Mouse (Mus musculus) Patski (cell line): ENCODE data around the gene Spx. TPM values are rescaled to one million over a fixed set of nuclear protein-coding genes. Genes with fewer than 3 reads are reported as not detected.

Experiments
- ATAC-seq: fragments of 100-300 bp; one replicate; pipeline ENCODE4 v1.8.0; 2021
- CTCF ChIA-PET: fragments of 350-600 bp; sonication (Branson Sonifier 250); formaldehyde crosslinking; loops from one replicate; lab custom pipeline; 2022; ENCODE audit warnings: inconsistent platforms; lab: Charles Lee
- POLR2A ChIA-PET: fragments of 350-600 bp; sonication (Branson Sonifier 250); formaldehyde crosslinking; loops from one replicate; lab custom pipeline; 2022; ENCODE audit warnings: antibody characterized with exemption, inconsistent platforms; lab: Charles Lee
- DNase-seq: peaks from one replicate; pipeline ENCODE4 v3.0.0-alpha.2; 2011; ENCODE audit warnings: low read depth, low spot score
- H3K27me3 ChIP-seq: fragments of 371-371 bp; one replicate; pipeline ENCODE4 v1.5.1; 2021
- CTCF ChIP-seq: fragments of 100-300 bp; IDR thresholded peaks from one replicate; pipeline ENCODE4 v1.5.1; 2021
- in situ Hi-C: fragments of 300-500 bp; cut with MboI; formaldehyde crosslinking; loops from 3 replicates; pipeline ENCODE4 v1.11.1; 2018; ENCODE audit warnings: low pct_unique_long_range_greater_than_20kb, mixed read lengths
- polyA plus RNA-seq: library from polyadenylated mRNA; unstranded; gene quantifications from one replicate; pipeline ENCODE4 v1.2.3, GENCODE M21; 2021

Gene Spx
- polyA plus RNA-seq = 0.06 TPM

- H3K27me3 ChIP-seq = no peaks in the 10 kb centered on the region
- TF ChIP-seq CTCF = no peak
- DNase-seq (no peak), ATAC-seq (no peak)
- in situ Hi-C loops = no loop called here
- CTCF ChIA-PET = interaction anchor here (1.0 to 1.1 kb wide), 3 partner anchors 24 to 373 kb away, joined by 3 read pairs; no protein-coding TSS in a partner anchor
- POLR2A ChIA-PET = no interaction called here
Observed at GRCm38 (mm10) chr6:142412906-142413491, at the start of gene Spx. Gene Spx (plus strand): TSS chr6:142413441.

- H3K27me3 ChIP-seq = no peaks in the 10 kb centered on the region
- no peak for DNase-seq
- ChIA-PET POLR2A (interaction anchor here (0.6 kb wide), 1 partner anchor 919 kb away, joined by 3 read pairs; no protein-coding TSS in a partner anchor), CTCF (interaction anchor here (1.0 to 1.5 kb wide), 3 partner anchors 16 to 105 kb away, joined by 4 to 5 read pairs (median 5); no protein-coding TSS in a partner anchor)
- in situ Hi-C loops = loop anchor here (5.0 to 25.0 kb wide), 2 partner anchors 151 to 796 kb away; partner anchors contain the start of gene Etnk1
- ATAC-seq = peak; percentile 78
- TF ChIP-seq CTCF = no peak
Observed at GRCm38 (mm10) chr6:142365742-142366472, 47.3 kb upstream of the Spx start.

GRCm38 (mm10) chr6:142366473-142367018 is 46.7 kb upstream of the Spx start:
- ChIA-PET POLR2A (interaction anchor here (0.6 to 1.3 kb wide), 2 partner anchors 10 to 21 kb away, joined by 3 read pairs; no protein-coding TSS in a partner anchor), CTCF (interaction anchor here (1.0 to 1.5 kb wide), 4 partner anchors 10 to 104 kb away, joined by 4 to 5 read pairs (median 5); no protein-coding TSS in a partner anchor)
- ATAC-seq = peak; percentile 7
- no peaks in the 10 kb centered on the region for H3K27me3 ChIP-seq
- no peak for DNase-seq
- no peak for TF ChIP-seq CTCF
- in situ Hi-C loops = loop anchor here (5.0 to 25.0 kb wide), 2 partner anchors 151 to 796 kb away; partner anchors contain the start of gene Etnk1

DNA sequence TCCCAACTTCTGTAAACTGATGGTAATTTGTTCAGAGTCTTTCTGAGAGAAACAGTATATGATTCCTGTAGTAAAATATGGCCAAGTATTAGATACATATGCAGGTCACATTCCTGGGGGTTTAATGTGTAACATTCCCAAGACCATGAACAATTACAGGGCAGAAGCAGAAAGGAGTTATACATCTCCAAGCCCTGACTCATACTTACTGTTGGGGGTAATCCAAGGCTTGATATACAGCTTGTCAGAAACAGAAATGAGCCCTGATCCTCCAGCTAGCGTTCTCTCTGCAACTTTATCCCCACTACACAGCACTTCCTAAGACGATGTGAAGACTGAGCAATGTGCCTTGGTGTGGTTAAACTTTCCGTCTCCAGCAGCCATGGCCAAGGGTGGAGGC is 45.7 kb upstream of the Spx start:
- no peaks in the 10 kb centered on the region for H3K27me3 ChIP-seq
- no peak for TF ChIP-seq CTCF
- ChIA-PET POLR2A (interaction anchor here (1.2 to 1.3 kb wide), 2 partner anchors 9 to 21 kb away, joined by 3 to 4 read pairs; no protein-coding TSS in a partner anchor), CTCF (interaction anchor here (1.4 kb wide), 1 partner anchor 9 kb away, joined by 5 read pairs; no protein-coding TSS in a partner anchor)
- in situ Hi-C loops = loop anchor here (5.0 to 25.0 kb wide), 2 partner anchors 150 to 795 kb away; partner anchors contain the start of gene Etnk1
- DNase-seq = no peak
- ATAC-seq = peak; percentile 55

DNA sequence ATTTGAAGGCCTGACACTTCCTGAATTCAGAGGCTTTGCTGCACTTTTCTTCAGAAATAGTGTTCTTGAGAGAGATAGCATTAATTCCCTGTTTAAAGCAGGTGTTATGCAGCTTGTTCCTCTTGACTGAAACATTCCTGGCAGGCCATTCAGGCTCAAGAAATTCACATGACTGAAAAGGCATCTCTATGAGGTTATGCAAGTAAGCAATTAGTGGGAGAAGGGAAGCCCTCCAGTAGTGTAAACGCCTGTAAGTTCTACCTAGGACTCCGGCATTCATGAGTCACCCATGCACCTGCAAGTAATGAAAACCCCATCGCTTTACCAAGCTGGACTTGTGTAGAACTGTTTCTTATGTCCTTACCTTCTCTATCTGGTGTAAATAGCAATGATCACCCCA is 43.7 kb upstream of the Spx start:
- no peak for TF ChIP-seq CTCF
- ChIA-PET POLR2A (interaction anchor here (0.7 kb wide), 1 partner anchor 207 kb away, joined by 3 read pairs; no protein-coding TSS in a partner anchor), CTCF (interaction anchor here (1.1 to 1.7 kb wide), 3 partner anchors 8 to 22 kb away, joined by 3 to 4 read pairs (median 3); no protein-coding TSS in a partner anchor)
- DNase-seq (no peak), ATAC-seq (peak; percentile 9)
- no peaks in the 10 kb centered on the region for H3K27me3 ChIP-seq
- in situ Hi-C loops = loop anchor here (5.0 to 25.0 kb wide), 2 partner anchors 148 to 793 kb away; partner anchors contain the start of gene Etnk1

GRCm38 (mm10) chr6:142377081-142377480 is 36.2 kb upstream of the Spx start:
- no peaks in the 10 kb centered on the region for H3K27me3 ChIP-seq
- DNase-seq (no peak), ATAC-seq (no peak)
- POLR2A ChIA-PET = no interaction called here
- CTCF ChIA-PET = interaction anchor here (1.3 to 1.7 kb wide), 5 partner anchors 7 to 100 kb away, joined by 3 to 5 read pairs (median 3); no protein-coding TSS in a partner anchor
- in situ Hi-C loops = no loop called here
- no peak for TF ChIP-seq CTCF

DNA sequence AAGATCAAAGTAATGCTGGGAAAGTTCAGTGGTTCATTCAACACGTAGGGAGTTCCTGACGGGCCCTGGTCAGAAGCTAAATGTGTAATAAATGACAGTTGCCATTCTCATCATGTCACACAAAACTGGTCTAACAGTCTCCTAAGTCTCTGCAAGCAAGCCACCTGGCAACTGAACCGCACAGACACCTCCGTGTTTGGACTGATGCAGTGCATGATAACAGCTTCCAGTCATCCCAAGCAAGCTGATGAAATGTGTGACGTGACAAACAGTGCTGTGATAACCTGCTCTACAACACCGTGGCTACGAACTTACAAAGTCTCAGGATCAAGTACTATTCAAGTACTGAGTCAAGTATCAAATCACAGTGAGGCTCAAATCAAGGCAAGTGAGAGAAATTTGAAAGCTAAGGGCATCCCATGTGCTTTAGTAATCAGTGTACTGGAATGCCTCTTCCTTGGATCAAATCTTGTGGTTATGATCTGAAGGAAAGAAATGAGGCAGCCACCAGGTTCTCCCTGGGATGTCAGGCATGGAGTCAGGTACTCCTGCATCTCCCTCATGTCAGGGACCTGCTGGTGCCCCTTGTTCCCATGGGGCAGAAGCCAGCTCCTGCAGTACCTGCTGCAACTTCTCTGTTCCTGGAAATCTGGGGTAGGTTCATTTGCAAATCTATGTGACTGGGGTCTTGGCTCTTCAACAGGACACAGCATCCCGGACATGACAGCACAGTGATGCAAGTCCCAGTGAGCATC is 34.5 kb upstream of the Spx start:
- no peaks in the 10 kb centered on the region for H3K27me3 ChIP-seq
- in situ Hi-C loops = no loop called here
- TF ChIP-seq CTCF = no peak
- POLR2A ChIA-PET = no interaction called here
- ATAC-seq (no peak), DNase-seq (no peak)
- CTCF ChIA-PET = interaction anchor here (0.7 to 1.7 kb wide), 2 partner anchors 9 to 80 kb away, joined by 3 to 4 read pairs; no protein-coding TSS in a partner anchor

GRCm38 (mm10) chr6:142379961-142380360 is 33.3 kb upstream of the Spx start:
- DNase-seq (no peak), ATAC-seq (no peak)
- POLR2A ChIA-PET = no interaction called here
- TF ChIP-seq CTCF = no peak
- H3K27me3 ChIP-seq = no peaks in the 10 kb centered on the region
- in situ Hi-C loops = no loop called here
- CTCF ChIA-PET = no interaction called here

- in situ Hi-C loops = no loop called here
- TF ChIP-seq CTCF = no peak
Observed at GRCm38 (mm10) chr6:142381615-142382014, 31.6 kb upstream of the Spx start.

More at GRCm38 (mm10) chr6:142381615-142382014, 31.6 kb upstream of the Spx start:
- DNase-seq = no peak
- ChIA-PET POLR2A (interaction anchor here (1.3 kb wide), 1 partner anchor 11 kb away, joined by 3 read pairs; no protein-coding TSS in a partner anchor), CTCF (interaction anchor here (1.1 to 1.6 kb wide), 2 partner anchors 11 to 39 kb away, joined by 3 to 4 read pairs; no protein-coding TSS in a partner anchor)
- H3K27me3 ChIP-seq = no peaks in the 10 kb centered on the region
- peak; percentile 51 for ATAC-seq
